Mouse (Mus musculus): ENCODE data around the gene Zbbx. TPM values are rescaled to one million over a fixed set of nuclear protein-coding genes. Genes with fewer than 3 reads are reported as not detected.

Gene Zbbx
- polyA plus RNA-seq (2012): not detected in 2 replicates

DNA sequence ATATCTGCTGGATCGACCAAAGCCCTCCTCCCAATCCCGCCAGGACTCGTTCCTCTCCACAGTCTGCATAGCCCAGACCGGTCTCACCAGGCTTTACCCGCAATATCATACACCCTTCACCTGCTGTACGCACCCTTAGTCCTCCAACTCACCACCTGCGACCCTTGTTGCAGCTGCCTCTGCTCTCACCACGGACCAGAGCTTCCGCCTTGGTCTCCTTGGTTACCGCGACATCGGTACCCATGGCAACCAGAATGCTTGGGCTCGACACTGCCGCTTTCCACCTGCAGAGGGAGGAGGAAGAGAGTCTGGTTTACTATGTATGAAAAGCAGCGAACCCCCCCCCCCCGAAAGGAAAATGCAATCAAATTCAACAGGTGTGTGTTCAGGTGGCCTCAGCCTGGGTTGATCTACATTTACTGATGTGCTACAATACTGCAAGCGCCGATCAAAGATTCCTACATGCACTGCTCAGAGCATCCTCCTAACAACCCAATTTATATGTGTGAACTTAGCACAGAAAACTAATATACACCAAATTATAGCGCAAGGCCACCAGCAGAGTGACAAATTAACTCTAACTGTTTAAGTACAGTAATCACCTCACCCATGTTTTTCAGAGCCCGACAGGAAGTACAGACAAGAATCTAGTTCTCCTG, at the start of gene Zbbx:
Gene Zbbx, minus strand, starts transcription at position 197 of the 659 bp plus-strand sequence.
- TF ChIP-seq GATA1 (IDR thresholded peaks at IDR 0.05; ENCODE audit: low read length): no peak

DNA sequence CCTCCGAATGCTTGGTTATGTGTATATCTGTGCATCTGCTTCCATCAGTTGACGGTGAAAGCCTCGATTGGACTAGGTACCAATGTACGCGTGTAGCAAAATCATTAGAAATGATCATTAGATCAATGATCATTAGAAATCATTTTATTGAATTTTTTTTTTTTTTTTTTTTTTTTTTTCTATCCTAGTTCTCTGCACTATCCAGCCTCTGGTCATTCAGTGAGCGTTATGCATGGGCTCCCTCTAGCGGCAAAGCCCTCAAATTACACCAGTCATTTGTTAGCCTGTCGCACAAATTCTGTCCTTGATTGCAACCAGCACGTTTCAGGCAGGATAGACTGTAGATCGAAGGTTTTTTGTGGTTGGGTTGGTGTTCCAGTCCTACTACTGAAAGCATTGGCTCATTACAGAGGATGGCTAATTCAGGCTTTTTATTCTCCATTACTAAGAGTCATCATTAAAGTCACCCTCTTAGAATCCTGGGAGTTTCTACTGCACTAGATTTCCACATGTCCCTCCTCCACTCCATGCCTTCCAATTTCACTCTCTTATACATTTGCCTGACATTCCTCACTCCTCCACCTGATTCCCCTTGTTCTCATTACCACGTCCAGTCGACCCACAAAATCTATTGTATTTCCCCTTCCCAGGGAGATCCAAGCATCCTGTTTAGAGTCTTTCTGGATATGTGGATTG, 38.1 kb upstream of the Zbbx start:
- TF ChIP-seq GATA1 (IDR thresholded peaks at IDR 0.05; ENCODE audit: low read length): no peak

DNA sequence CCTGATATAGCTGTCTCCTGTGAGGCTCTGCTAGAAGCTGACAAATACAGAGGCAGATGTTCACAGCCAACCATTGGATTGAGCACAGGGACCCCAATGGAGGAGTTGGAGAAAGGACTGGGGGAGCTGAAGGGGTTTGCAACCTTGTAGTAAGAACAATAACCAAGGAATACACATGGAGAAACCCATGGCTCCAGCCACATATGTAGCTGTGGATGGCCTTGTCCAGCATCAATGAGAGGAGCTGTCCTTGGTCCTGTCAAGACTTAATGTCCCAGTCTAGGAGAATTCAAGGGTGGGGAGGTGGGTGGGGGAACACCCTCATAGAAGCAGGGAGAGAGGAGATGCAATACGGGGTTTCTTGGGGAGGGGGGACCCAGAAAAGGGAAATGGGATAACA, 17.8 kb upstream of the Zbbx start:
- TF ChIP-seq GATA1 (IDR thresholded peaks at IDR 0.05; ENCODE audit: low read length): no peak

DNA sequence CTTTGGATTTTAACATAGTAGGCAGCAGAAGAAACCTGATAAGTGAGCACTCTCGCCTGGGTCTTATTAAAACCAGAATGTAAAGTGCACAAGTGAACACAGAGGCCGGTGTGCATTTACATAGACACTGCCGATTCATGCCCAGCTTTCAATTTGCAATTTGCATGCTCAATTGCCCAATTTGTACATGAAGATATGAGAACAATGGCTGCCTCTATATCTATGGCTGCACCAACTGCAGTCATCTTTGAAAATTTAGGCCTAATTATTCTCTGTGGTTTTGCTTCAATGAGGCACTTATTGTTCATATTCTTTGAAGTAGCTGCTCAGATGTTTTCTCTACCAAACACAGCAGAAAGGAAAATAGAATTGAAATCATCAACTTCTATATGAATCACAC, 23.0 kb downstream of the Zbbx start:
- TF ChIP-seq GATA1 (IDR thresholded peaks at IDR 0.05; ENCODE audit: low read length): no peak

DNA sequence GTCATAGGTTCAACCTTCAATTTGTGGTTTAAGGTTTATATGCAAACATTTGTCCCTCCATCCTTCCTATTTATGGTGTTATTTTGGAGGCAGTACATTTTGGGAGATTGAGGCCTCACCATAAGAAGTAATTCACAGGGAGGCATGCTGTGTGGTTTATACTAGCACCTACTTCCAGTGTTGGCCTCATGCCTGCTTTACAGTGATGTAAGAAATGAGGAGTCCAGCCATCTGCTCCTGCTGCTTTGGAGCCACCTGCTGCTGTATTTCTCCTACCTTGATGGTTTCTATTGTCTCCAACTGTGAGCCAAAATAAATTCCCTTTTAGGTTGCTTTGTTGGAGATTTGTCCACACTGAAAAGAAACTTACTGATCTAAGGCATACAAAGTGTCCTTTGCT, 60.0 kb downstream of the Zbbx start:
- TF ChIP-seq GATA1 (IDR thresholded peaks at IDR 0.05; ENCODE audit: low read length): no peak

DNA sequence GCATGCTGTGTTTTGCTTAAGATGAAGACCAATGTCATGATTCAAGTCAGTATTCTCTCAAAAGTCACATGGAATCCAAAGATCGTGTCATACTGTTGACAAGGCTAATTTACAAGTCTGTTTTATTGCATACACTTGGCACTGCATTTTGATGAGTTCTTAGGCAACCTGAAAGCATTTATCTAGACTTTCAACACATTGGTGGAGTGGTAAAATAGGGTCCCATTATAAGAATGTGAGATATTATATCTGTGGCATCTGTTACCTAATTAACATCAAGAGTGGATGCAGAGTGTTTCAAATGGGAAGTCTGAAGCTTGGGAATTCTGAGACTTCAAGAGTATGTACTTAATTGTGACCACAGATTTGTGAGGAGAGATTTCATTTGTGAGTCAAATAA, 79.1 kb downstream of the Zbbx start:
- TF ChIP-seq GATA1 (IDR thresholded peaks at IDR 0.05; ENCODE audit: low read length): no peak

DNA sequence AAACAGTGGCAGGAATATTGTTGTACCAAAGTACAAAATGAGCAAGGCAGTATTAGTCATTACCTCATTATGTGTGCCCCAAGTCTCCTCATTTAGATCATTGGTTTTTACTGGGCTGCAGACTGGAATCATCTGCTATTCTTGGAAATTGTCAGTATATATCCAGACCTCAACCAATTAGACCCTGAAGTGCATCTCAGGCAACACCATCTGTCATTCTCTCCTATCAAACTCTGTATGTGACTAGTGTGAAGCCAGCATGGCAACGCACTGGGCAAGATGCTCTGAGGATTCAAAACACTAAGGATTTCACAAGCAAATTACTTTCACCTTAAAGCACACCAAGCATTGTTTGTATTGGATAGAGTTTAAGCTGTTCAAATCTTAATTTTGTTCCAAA, 85.9 kb downstream of the Zbbx start:
- TF ChIP-seq GATA1 (IDR thresholded peaks at IDR 0.05; ENCODE audit: low read length): no peak

DNA sequence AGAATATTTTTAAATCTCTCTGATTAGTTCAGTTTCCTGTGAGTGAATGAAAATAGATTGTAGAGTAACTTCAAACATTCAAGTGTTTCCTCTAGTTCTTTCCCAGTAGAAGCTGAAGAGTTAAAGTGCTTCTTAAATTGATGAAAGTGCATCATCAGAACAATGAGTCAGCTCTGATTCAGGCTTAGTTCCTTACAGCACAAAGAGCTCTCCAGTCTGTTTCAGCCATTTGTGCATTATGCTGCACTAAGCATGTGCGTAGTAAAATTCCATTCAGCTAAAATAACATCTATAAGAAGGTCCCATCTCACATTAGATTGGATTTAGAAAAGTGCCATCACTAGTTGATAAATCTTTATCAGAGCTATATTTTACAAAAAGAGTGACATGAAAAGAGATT, 155.1 kb downstream of the Zbbx start:
- no peak for TF ChIP-seq GATA1 (IDR thresholded peaks at IDR 0.05; ENCODE audit: low read length)

Other genes starting within 250 kb of the Zbbx start
- gene Serpini2, start 105.0 kb upstream of the Zbbx start, polyA plus RNA-seq (2012): not detected in 2 replicates